Mouse (Mus musculus): ENCODE results near the gene Atp6v1f. TPM values are rescaled to one million over a fixed set of nuclear protein-coding genes. Genes with fewer than 3 reads are reported as not detected.

Gene Atp6v1f
- total and polyA plus RNA-seq, 3 experiments, result 251 to 373 (median 328) TPM

- Histone ChIP-seq H3K4me1 (ENCODE audit: control insufficient read depth in 1 of 2, insufficient read depth in 2 of 2) (no peaks in the 10 kb centered on the region; a peak in 1 of 4 replicates), H3K9me3 (replicated peaks; ENCODE audit: low read length) (no peaks in the 10 kb centered on the region), H3K27me3 (replicated peaks) (no peaks in the 10 kb centered on the region), H3K4me3 (replicated peaks in 1 of 3; ENCODE audit: low read depth in 2 of 3, low read length in 2 of 3, poor library complexity in 1 of 3) (no peak overlapping the region), H3K27ac (ENCODE audit: insufficient read depth, low read depth) (no peak overlapping the region), H3K79me2 (replicated peaks; ENCODE audit: control insufficient read depth, extremely low read depth, insufficient read depth, poor library complexity, severe bottlenecking) (no peaks in the 10 kb centered on the region), H3K4me2 (ENCODE audit: insufficient read depth, low read depth, poor library complexity, severe bottlenecking) (no peak overlapping the region), H3K9ac (ENCODE audit: insufficient read depth, low read depth) (no peak overlapping the region), H3K36me3 (replicated peaks in 1 of 2; ENCODE audit: control insufficient read depth in 1 of 2, insufficient read depth in 1 of 2, low read length in 1 of 2) (no peaks in the 10 kb centered on the region)
- in situ Hi-C loops (cut with MboI; ENCODE audit: low pct_ligation_motif_present, low pct_unique_long_range_greater_than_20kb, low sequenced_read_pairs) (no loop called here), dilution Hi-C loops (cut with MboI; ENCODE audit: extremely low pct_ligation_motif_present, extremely low pct_unique_long_range_greater_than_20kb, low sequenced_read_pairs) (no loop called here)
- no peak for DNase-seq (ENCODE audit: extremely low read depth)
- TF ChIP-seq MAZ (IDR thresholded peaks at IDR 0.05; ENCODE audit: low read depth, low read length) (no peak), CTCF (conservative IDR thresholded peaks at IDR 0.05 in 1 of 2, IDR thresholded peaks at IDR 0.05 in 1 of 2; ENCODE audit: low read depth in 2 of 2, low read length in 2 of 2) (0 out of 4 replicates have a peak, but pooled peaks of 1 of the 2 experiments have one; percentile 2), TBP (conservative IDR thresholded peaks at IDR 0.05; ENCODE audit: low read depth, low read length) (no peak), ZNF384 (IDR thresholded peaks at IDR 0.05; ENCODE audit: low read depth, low read length) (0 out of 2 replicates have a peak, but pooled peaks have one; percentile 9), JUN (IDR thresholded peaks at IDR 0.05; ENCODE audit: insufficient read depth, low read depth, low read length) (no peak), ZC3H11A (IDR thresholded peaks at IDR 0.05; ENCODE audit: low read depth, low read length) (no peak), HCFC1 (IDR thresholded peaks at IDR 0.05; ENCODE audit: low read depth, low read length) (no peak), KAT2A (IDR thresholded peaks at IDR 0.05; ENCODE audit: insufficient replicate concordance, low read length) (no peak)
Observed at GRCm38 (mm10) chr6:29461502-29461901, 6.0 kb upstream of the Atp6v1f start.

GRCm38 (mm10) chr6:29463388-29463787 lies 4.1 kb upstream of the Atp6v1f start:
- no peaks in the 10 kb centered on the region for H3K9me3 ChIP-seq (replicated peaks; ENCODE audit: low read length)
- H3K4me2 ChIP-seq (ENCODE audit: insufficient read depth, low read depth, poor library complexity, severe bottlenecking), result no peak overlapping the region
- TF ChIP-seq ETS1 (conservative IDR thresholded peaks at IDR 0.05; ENCODE audit: low read depth, low read length) (peak; percentile 53; the same call in 1 of the 2 replicates), ELF1 (IDR thresholded peaks at IDR 0.05; ENCODE audit: low read depth, low read length) (no peak)
- no peak overlapping the region for H3K27ac ChIP-seq (ENCODE audit: insufficient read depth, low read depth)
- H3K9ac ChIP-seq (ENCODE audit: insufficient read depth, low read depth), result no peak overlapping the region
- DNase-seq (ENCODE audit: extremely low read depth), result no peak
- H3K27me3 ChIP-seq (replicated peaks), result no peaks in the 10 kb centered on the region
- no peaks in the 10 kb centered on the region; a peak in 1 of 4 replicates for H3K4me1 ChIP-seq (ENCODE audit: control insufficient read depth in 1 of 2, insufficient read depth in 2 of 2)
- in situ Hi-C loops (cut with MboI; ENCODE audit: low pct_ligation_motif_present, low pct_unique_long_range_greater_than_20kb, low sequenced_read_pairs), result no loop called here
- H3K4me3 ChIP-seq (replicated peaks in 1 of 3; ENCODE audit: low read depth in 2 of 3, low read length in 2 of 3, poor library complexity in 1 of 3), result no peak overlapping the region
- no peaks in the 10 kb centered on the region for H3K36me3 ChIP-seq (replicated peaks in 1 of 2; ENCODE audit: control insufficient read depth in 1 of 2, insufficient read depth in 1 of 2, low read length in 1 of 2)
- dilution Hi-C loops (cut with MboI; ENCODE audit: extremely low pct_ligation_motif_present, extremely low pct_unique_long_range_greater_than_20kb, low sequenced_read_pairs), result no loop called here
- H3K79me2 ChIP-seq (replicated peaks; ENCODE audit: control insufficient read depth, extremely low read depth, insufficient read depth, poor library complexity, severe bottlenecking), result peaks cover 5% of the 10 kb centered on the region

GRCm38 (mm10) chr6:29468851-29469250 lies 1.3 kb downstream of the Atp6v1f start:
- DNase-seq (ENCODE audit: extremely low read depth), result no peak
- peak overlapping the region; percentile 81 for H3K9ac ChIP-seq (ENCODE audit: insufficient read depth, low read depth)
- H3K27me3 ChIP-seq (replicated peaks), result no peaks in the 10 kb centered on the region
- peaks cover 20% of the 10 kb centered on the region for H3K79me2 ChIP-seq (replicated peaks; ENCODE audit: control insufficient read depth, extremely low read depth, insufficient read depth, poor library complexity, severe bottlenecking)
- in situ Hi-C loops (cut with MboI; ENCODE audit: low pct_ligation_motif_present, low pct_unique_long_range_greater_than_20kb, low sequenced_read_pairs) (no loop called here), dilution Hi-C loops (cut with MboI; ENCODE audit: extremely low pct_ligation_motif_present, extremely low pct_unique_long_range_greater_than_20kb, low sequenced_read_pairs) (no loop called here)
- TF ChIP-seq PAX5 (IDR thresholded peaks at IDR 0.05; ENCODE audit: low read length) (no peak), POLR2AphosphoS2 (IDR thresholded peaks at IDR 0.05; ENCODE audit: low read depth, low read length) (no peak)
- H3K4me1 ChIP-seq (ENCODE audit: control insufficient read depth in 1 of 2, insufficient read depth in 2 of 2), result peaks cover 4 to 7% of the 10 kb centered on the region in 2 experiments
- H3K27ac ChIP-seq (ENCODE audit: insufficient read depth, low read depth), result no peak overlapping the region
- peaks cover 25 to 47% of the 10 kb centered on the region in 2 experiments for H3K36me3 ChIP-seq (replicated peaks in 1 of 2; ENCODE audit: control insufficient read depth in 1 of 2, insufficient read depth in 1 of 2, low read length in 1 of 2)
- peak overlapping the region; percentile 92 for H3K4me2 ChIP-seq (ENCODE audit: insufficient read depth, low read depth, poor library complexity, severe bottlenecking)
- H3K4me3 ChIP-seq (replicated peaks in 1 of 3; ENCODE audit: low read depth in 2 of 3, low read length in 2 of 3, poor library complexity in 1 of 3), result peak overlapping the region; percentile 73 to 97 (median 87)
- no peaks in the 10 kb centered on the region for H3K9me3 ChIP-seq (replicated peaks; ENCODE audit: low read length)

Data from CH12.LX (cell line).